Mouse (Mus musculus) ES-Bruce4 (cell line): ENCODE results near the gene Gm21698. TPM values are rescaled to one million over a fixed set of nuclear protein-coding genes. Genes with fewer than 3 reads are reported as not detected.
"Not testable (repeated sequence)": the region's sequence is repeated elsewhere in the genome, so short reads cannot be mapped to it uniquely, and the experiment has no call there.

Experiments used
- H3K27ac ChIP-seq: 2 replicates; pipeline ENCODE4 v1.5.1; 2012; ENCODE audit warnings: low read length, inconsistent platforms; ENCODE audit not compliant: insufficient read depth
- H3K27me3 ChIP-seq: 2 replicates; pipeline ENCODE4 v1.6.1; 2012; ENCODE audit warnings: mild to moderate bottlenecking, low read length, inconsistent platforms; ENCODE audit not compliant: control insufficient read depth, poor library complexity, insufficient read depth, severe bottlenecking
- H3K36me3 ChIP-seq: 2 replicates; pipeline ENCODE4 v1.6.1; 2012; ENCODE audit warnings: inconsistent platforms, mild to moderate bottlenecking, low read length, moderate library complexity; ENCODE audit not compliant: control insufficient read depth, poor library complexity, insufficient read depth, severe bottlenecking
- H3K4me1 ChIP-seq: one replicate; pipeline ENCODE4 v1.8.1; 2011; ENCODE audit warnings: low read length; ENCODE audit not compliant: control insufficient read depth, insufficient read depth
- H3K4me3 ChIP-seq: 2 replicates; pipeline ENCODE4 v1.5.1; 2011; ENCODE audit warnings: low read depth, mild to moderate bottlenecking, low read length
- H3K9ac ChIP-seq: 2 replicates; pipeline ENCODE4 v1.6.1; 2012; ENCODE audit warnings: low read depth, mild to moderate bottlenecking, inconsistent platforms; ENCODE audit not compliant: poor library complexity, severe bottlenecking
- H3K9me3 ChIP-seq: replicated peaks from 2 replicates; pipeline ENCODE4 v1.6.1; 2012; ENCODE audit warnings: mild to moderate bottlenecking, low read length, inconsistent platforms; ENCODE audit not compliant: control insufficient read depth, poor library complexity, insufficient read depth, severe bottlenecking
- polyA plus RNA-seq: library from polyadenylated mRNA; stranded (reverse); fragments of >200 nt; gene quantifications from 2 replicates; pipeline ENCODE4 v1.2.4, GENCODE M21; 2011; ENCODE audit warnings: low read depth; ENCODE audit not compliant: missing spikeins, insufficient read depth, insufficient read length

Gm21698 gene
- polyA plus RNA-seq, 1 experiment = not detected

DNA sequence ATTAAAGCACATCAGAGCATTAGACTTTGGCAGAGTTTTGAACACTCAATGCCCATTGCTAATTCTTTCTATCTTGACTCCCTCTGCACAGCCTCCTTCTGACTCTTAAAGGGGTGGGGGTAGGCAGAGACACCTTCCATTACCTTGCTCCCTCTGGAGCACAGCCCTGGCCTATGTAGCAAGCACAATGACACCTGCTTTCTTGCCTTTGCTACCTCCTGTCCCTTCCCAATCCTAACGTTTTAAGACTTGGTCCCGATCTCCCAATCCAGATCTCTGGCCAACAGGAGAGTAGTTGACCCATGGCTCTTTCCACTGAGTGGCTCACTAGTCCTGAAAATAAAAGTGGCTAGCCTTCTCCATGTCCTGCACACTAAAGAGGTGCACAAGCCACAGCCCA, 43.1 kb downstream of the Gm21698 start:
- not testable (repeated sequence) for H3K9ac ChIP-seq, H3K4me1 ChIP-seq, H3K27ac ChIP-seq, H3K9me3 ChIP-seq, H3K36me3 ChIP-seq, H3K27me3 ChIP-seq, H3K4me3 ChIP-seq

DNA sequence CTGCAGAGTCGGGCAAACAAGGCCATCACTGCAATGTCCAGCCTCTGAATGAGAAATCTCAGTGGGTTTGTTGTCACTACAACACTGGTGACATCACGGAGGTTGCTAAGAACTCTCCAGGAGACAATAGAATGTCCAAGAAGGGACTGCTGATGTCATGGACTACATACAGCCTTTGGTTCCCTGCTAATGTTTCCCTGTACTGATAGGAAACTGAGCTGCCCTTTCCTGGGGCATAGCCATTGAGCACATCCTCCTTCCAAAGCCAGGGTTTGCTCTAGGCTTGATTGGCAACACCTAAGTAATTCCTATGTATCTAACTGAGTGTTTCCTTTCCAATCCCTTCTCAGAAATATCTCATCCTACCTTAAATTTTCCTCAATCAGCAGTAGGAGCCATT, 46.2 kb downstream of the Gm21698 start, which contains the start of gene Gm21663:
Gm21663 (minus strand) TSS at position 101 of the 400 bp plus-strand sequence.
- not testable (repeated sequence) for H3K4me3 ChIP-seq, H3K36me3 ChIP-seq, H3K9me3 ChIP-seq, H3K4me1 ChIP-seq, H3K9ac ChIP-seq, H3K27me3 ChIP-seq, H3K27ac ChIP-seq

Other genes with a start within 250 kb of the Gm21698 start
- gene Actr3b, start 228.7 kb downstream of the Gm21698 start, polyA plus RNA-seq = 10.6 and 10.8 TPM in 2 replicates
- not detected in 2 replicates for gene Gm21663, start 46.3 kb downstream of the Gm21698 start, polyA plus RNA-seq
- gene Gm21671, start 34.2 kb downstream of the Gm21698 start, polyA plus RNA-seq = not detected in 2 replicates
- gene Gm21680, start 16.0 kb downstream of the Gm21698 start, polyA plus RNA-seq = not detected in 2 replicates
- not detected in 2 replicates for gene Gm1979, start 16.1 kb upstream of the Gm21698 start, polyA plus RNA-seq
- not detected in 2 replicates for gene Gm5862, start 34.3 kb upstream of the Gm21698 start, polyA plus RNA-seq
- gene Speer4a, start 50.9 kb upstream of the Gm21698 start, polyA plus RNA-seq = not detected in 2 replicates
- gene Gm7347, start 69.9 kb upstream of the Gm21698 start, polyA plus RNA-seq = not detected in 2 replicates
- gene Gm10471, start 100.6 kb upstream of the Gm21698 start, polyA plus RNA-seq = not detected in 2 replicates
- gene 5031410I06Rik, start 116.7 kb upstream of the Gm21698 start, polyA plus RNA-seq = not detected in 2 replicates
- gene Gm10220, start 132.8 kb upstream of the Gm21698 start, polyA plus RNA-seq = not detected in 2 replicates